Mouse (Mus musculus): ENCODE measurements at regions not wholly inside any gene's neighbourhood (a gene's known extent, or its start where the extent isn't known, plus 50 kb on each side); places are given as distances from the start of the nearest gene placed in this dataset.

- intact Hi-C loops (cut with DNase I) = no loop called here
Observed at GRCm38 (mm10) chr6:60217840-60218239, 611.8 kb downstream of the Snca start.

GRCm38 (mm10) chr6:60201548-60201947, 628.1 kb downstream of the Snca start:
- intact Hi-C loops (cut with DNase I) = loop anchor here (5.0 kb wide), 1 partner anchor 534 kb away; no protein-coding TSS in a partner anchor

Measured in adrenal gland (tissue).